Mouse (Mus musculus) kidney, postnatal 0 days (tissue): ENCODE data around the gene Cherp. TPM values are rescaled to one million over a fixed set of nuclear protein-coding genes. Genes with fewer than 3 reads are reported as not detected.

Experiments
- ATAC-seq: fragments of 200-750 bp; cut with Nextera tagmentation; replicated peaks from 2 replicates; pipeline ENCODE4 v1.8.0; 2017; ENCODE audit warnings: low read depth, moderate number of reproducible peaks, moderate TSS enrichment, moderate library complexity; ENCODE audit not compliant: low FRiP score
- DNase-seq: peaks from one replicate; pipeline ENCODE4 v3.0.0-alpha.2; 2016; ENCODE audit warnings: low spot score
- H3K27ac ChIP-seq: fragments of 300-500 bp; sonication (generic); 2 replicates; pipeline ENCODE4 v1.5.1; 2014; ENCODE audit warnings: mild to moderate bottlenecking
- H3K27me3 ChIP-seq: fragments of 300-500 bp; sonication (generic); 2 replicates; pipeline ENCODE4 v1.6.1; 2014; ENCODE audit warnings: low read length, mixed read lengths; ENCODE audit not compliant: insufficient read depth
- H3K36me3 ChIP-seq: fragments of 300-500 bp; sonication (generic); 2 replicates; pipeline ENCODE4 v1.6.1; 2014; ENCODE audit warnings: low read length, mixed read lengths; ENCODE audit not compliant: insufficient read depth
- H3K4me1 ChIP-seq: fragments of 300-500 bp; sonication (generic); replicated peaks from 2 replicates; pipeline ENCODE4 v1.6.1; 2014; ENCODE audit warnings: antibody characterized with exemption, low read length, mixed read lengths; ENCODE audit not compliant: insufficient read depth
- H3K4me2 ChIP-seq: fragments of 300-500 bp; sonication (generic); 2 replicates; pipeline ENCODE4 v1.6.1; 2014; ENCODE audit warnings: mild to moderate bottlenecking, low read length, moderate library complexity, mixed read lengths
- H3K4me3 ChIP-seq: fragments of 300-500 bp; sonication (generic); replicated peaks from 2 replicates; pipeline ENCODE4 v1.5.1; 2014; ENCODE audit warnings: low read depth, low read length
- H3K9ac ChIP-seq: fragments of 300-500 bp; sonication (generic); 2 replicates; pipeline ENCODE4 v1.6.1; 2014; ENCODE audit warnings: low read depth, low read length
- H3K9me3 ChIP-seq: fragments of 300-500 bp; sonication (generic); replicated peaks from 2 replicates; pipeline ENCODE4 v1.6.1; 2016; ENCODE audit warnings: low read length, inconsistent platforms, mixed read lengths
- CTCF ChIP-seq: IDR thresholded peaks from 2 replicates; pipeline ENCODE4 v1.5.1; 2016; ENCODE audit warnings: antibody characterized with exemption, low read depth, mild to moderate bottlenecking, moderate library complexity
- WGBS: fragments of 180-500 bp; shearing (Covaris S2); extraction: QIAGEN DNeasy Blood & Tissue Kit; methylation state at CpG from one replicate; pipeline ENCODE4 v1.1.7; 2014; 5-methylcytosine and 5-hydroxymethylcytosine counted together
- polyA plus RNA-seq: library from polyadenylated mRNA; unstranded; fragments of >200 nt; fragmentation: Nextera tagmentation; extraction: Ambion mirVana; gene quantifications from 2 replicates; pipeline ENCODE4 v1.2.1, GENCODE M21; 2015

The Cherp gene
- polyA plus RNA-seq, 1 experiment from 2014 or later, result 39.1 TPM

GRCm38 (mm10) chr8:72443994-72444350 lies 31.1 kb downstream of the Cherp start:
- no peak for ATAC-seq
- no peak for TF ChIP-seq CTCF
- 39% methylated on average over 6 of the region's 6 CpGs for WGBS
- Histone ChIP-seq H3K9ac (peak overlapping the region; percentile 69), H3K9me3 (no peaks in the 10 kb centered on the region), H3K27me3 (no peaks in the 10 kb centered on the region), H3K4me3 (peak overlapping the region; percentile 37), H3K4me2 (peak overlapping the region; percentile 72), H3K36me3 (peaks cover 2% of the 10 kb centered on the region; the same call in 1 of the 2 replicates), H3K4me1 (0 out of 2 replicates have a peak, but pooled peaks cover 10% of the 10 kb centered on the region), H3K27ac (peak overlapping the region; percentile 54; the same call in 1 of the 2 replicates)
- DNase-seq, result no peak

DNA sequence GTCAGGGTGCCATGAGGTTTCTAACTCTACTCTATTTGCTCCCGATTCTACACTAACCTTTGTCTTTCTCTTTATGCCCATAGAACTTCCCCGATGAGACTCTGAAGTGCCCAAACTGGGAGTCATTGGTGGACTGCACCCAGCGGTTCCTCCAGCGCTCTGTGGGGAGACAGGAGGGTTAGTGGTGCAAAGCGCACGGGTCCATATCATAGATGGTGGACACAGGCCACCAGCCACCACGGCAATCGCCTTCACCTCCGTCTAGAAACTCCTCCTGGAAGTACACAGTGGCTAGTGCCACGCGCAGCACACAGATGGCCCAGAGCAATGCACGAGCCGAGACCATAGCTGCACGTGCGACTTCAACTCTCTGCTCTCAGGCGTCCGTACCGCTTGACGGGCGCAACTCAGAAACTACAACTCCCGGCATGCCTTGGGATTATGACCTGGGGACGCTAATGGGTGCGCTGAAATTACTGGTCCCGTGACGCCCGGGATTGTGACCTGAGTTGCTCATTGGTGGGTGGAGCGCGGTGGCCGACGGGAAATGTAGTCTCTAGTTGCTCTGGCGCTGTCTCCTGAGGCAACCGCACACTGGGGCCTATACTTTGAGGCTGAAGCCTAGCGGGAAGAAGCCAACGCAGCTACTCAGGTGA lies 31.6 kb downstream of the Cherp start, which contains the start of the genes Calr3 and 1700030K09Rik:
Gene Calr3 (minus strand): TSS at position 533 of the 656 bp plus-strand sequence.
Gene 1700030K09Rik (plus strand): TSS at position 543 of the 656 bp plus-strand sequence.
- TF ChIP-seq CTCF, result no peak
- 6% methylated on average over 34 of the region's 34 CpGs for WGBS
- ATAC-seq, result peak; percentile 99

DNA sequence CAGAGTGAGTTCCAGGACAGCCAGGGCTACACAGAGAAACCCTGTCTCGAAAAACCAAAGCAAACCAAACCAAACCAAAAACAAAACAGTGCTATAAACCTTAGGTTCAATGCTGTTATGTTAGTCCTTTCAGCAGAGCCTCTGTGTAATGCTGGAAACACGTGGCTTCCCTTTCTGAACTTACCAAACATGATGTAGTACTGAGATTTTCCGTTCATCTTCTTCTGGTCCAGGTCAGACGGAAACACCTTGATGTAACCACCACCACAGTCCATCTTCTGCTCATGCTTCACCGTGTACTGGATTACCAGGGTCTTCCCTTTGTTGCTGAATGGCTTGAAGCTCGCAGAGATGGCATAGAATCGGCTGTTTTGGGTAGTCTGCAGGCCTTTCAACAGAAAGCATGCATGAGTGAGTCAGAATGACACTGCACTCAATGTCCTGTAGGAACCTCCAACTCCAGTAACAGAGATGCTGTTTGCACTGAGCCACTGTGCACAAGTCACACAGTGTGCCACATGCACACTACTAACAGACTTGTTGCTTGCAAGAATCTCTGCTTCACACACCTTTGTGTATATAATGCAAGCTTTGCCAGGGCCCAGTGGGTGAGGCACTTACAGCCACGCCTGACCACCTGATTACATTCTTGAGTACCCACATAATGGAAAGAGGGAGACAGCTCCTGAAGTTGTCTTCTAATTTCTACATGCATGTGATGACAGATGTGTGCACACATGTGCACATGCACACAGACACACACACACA lies 36.6 kb downstream of the Cherp start:
- TF ChIP-seq CTCF, result no peak
- DNase-seq (no peak), ATAC-seq (no peak)
- Histone ChIP-seq H3K36me3 (no peaks in the 10 kb centered on the region), H3K4me2 (no peak overlapping the region), H3K9ac (no peak overlapping the region), H3K4me3 (no peak overlapping the region), H3K4me1 (0 out of 2 replicates have a peak, but pooled peaks cover 4% of the 10 kb centered on the region), H3K27me3 (no peaks in the 10 kb centered on the region), H3K27ac (no peak overlapping the region), H3K9me3 (no peaks in the 10 kb centered on the region)
- WGBS, result 70% methylated on average over 8 of the region's 8 CpGs

More for the DNA sequence above, 31.6 kb downstream of the Cherp start, which contains the start of the genes Calr3 and 1700030K09Rik:
- DNase-seq, result peak; percentile 99
- H3K9me3 ChIP-seq, result no peaks in the 10 kb centered on the region
- peak within 1 kb of the TSS; percentile 72 for H3K4me2 ChIP-seq
- H3K36me3 ChIP-seq, result no peaks in the 10 kb centered on the region
- peak within 1 kb of the TSS; percentile 54; the same call in 1 of the 2 replicates for H3K27ac ChIP-seq
- H3K4me3 ChIP-seq, result peak within 1 kb of the TSS; percentile 37
- peak within 1 kb of the TSS; percentile 69 for H3K9ac ChIP-seq
- H3K27me3 ChIP-seq, result no peaks in the 10 kb centered on the region
- 0 out of 2 replicates have a peak, but pooled peaks cover 10% of the 10 kb centered on the region for H3K4me1 ChIP-seq

- Histone ChIP-seq H3K9me3 (no peaks in the 10 kb centered on the region), H3K9ac (no peak overlapping the region), H3K4me2 (no peak overlapping the region), H3K36me3 (no peaks in the 10 kb centered on the region), H3K4me1 (no peaks in the 10 kb centered on the region), H3K27ac (no peak overlapping the region), H3K27me3 (no peaks in the 10 kb centered on the region), H3K4me3 (no peak overlapping the region)
- no peak for ATAC-seq
- no peak for TF ChIP-seq CTCF
- DNase-seq, result no peak
- WGBS, result 6% methylated on average over 2 of the region's 2 CpGs
Measured at GRCm38 (mm10) chr8:72434952-72435351, 40.1 kb downstream of the Cherp start.

DNA sequence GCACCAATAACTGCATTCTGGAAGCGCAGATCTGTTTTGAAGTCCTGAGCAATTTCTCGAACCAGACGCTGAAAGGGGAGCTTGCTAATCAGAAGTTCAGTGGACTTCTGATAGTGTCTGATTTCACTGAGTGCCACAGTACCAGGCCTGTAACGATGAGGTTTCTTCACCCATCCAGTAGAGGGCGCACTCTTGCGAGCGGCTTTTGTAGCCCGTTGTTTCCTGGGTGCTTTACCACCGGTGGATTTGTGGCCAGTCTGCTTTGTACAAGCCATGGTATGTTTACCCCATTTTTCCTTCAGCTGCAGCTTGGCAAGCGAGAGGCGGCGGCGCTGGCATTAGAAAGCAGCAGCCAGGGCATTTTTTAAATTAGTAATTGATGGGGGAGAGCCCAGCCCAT lies 45.4 kb downstream of the Cherp start:
- no peak overlapping the region for H3K27ac ChIP-seq

GRCm38 (mm10) chr8:72422926-72423325 lies 52.1 kb downstream of the Cherp start:
- H3K36me3 ChIP-seq, result no peaks in the 10 kb centered on the region
- peak; percentile 32 for DNase-seq

More for the DNA sequence above, 45.4 kb downstream of the Cherp start:
- H3K9ac ChIP-seq, result no peak overlapping the region
- no peak overlapping the region for H3K4me3 ChIP-seq
- no peak for DNase-seq
- no peaks in the 10 kb centered on the region for H3K27me3 ChIP-seq
- H3K36me3 ChIP-seq, result no peaks in the 10 kb centered on the region
- peak; percentile 56 for TF ChIP-seq CTCF
- WGBS, result 57% methylated on average over 13 of the region's 13 CpGs
- H3K4me1 ChIP-seq, result no peaks in the 10 kb centered on the region
- no peaks in the 10 kb centered on the region for H3K9me3 ChIP-seq
- ATAC-seq, result no peak
- H3K4me2 ChIP-seq, result no peak overlapping the region

More at GRCm38 (mm10) chr8:72422926-72423325, 52.1 kb downstream of the Cherp start:
- Histone ChIP-seq H3K9me3 (no peaks in the 10 kb centered on the region), H3K4me3 (no peak overlapping the region), H3K27me3 (no peaks in the 10 kb centered on the region), H3K9ac (no peak overlapping the region), H3K4me1 (peaks cover 12% of the 10 kb centered on the region), H3K27ac (no peak overlapping the region), H3K4me2 (no peak overlapping the region)
- WGBS, result 84% methylated on average over 1 of the region's 1 CpGs
- TF ChIP-seq CTCF, result peak; percentile 59
- no peak for ATAC-seq
